Comparison of ENCODE assay signal across 14 mouse cellular contexts in the genomic region with DNA sequence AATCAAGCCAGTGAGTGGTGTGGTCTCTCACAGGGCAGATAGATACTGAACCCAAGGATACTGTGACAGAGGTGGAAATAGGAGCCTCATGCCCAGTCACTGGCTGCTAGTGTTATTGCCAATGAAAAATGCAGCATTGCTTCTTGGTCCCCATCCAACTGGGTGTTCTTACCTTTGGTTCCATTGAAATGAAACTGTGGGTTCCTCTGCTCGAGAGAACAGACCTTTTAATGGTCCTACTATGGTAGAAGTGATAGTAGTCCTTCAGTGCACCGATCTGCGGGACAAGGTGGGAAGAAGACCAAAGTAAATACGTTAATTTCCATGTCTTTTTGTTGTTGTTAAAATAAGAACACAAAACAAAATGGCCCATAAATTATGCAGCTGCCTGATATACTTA.
"Had no signal": no experiment of that assay in that cellular context is flagged by ENCODE, and none has a peak within 500 bp of the region (broad histone marks: within the 10 kb centered on the region; RNA-seq: fewer than 3 reads in every experiment).

No protein-coding gene starts in this region.

- DNase-seq: gastrocnemius, postnatal 14 days; gastrocnemius, postnatal 36 days; heart, adult 11 months; heart, adult 2 months; heart, postnatal 14 days; heart, postnatal 36 days; kidney, adult 11 months; kidney, adult 2 months; kidney, adult 9 months; kidney, postnatal 10 days; kidney, postnatal 25 days; kidney, postnatal 4 days; liver; liver, embryonic 13.5 days had no signal
